Mouse (Mus musculus) heart, postnatal 0 days (tissue): ENCODE data around the gene Rpl36a-ps1. TPM values are rescaled to one million over a fixed set of nuclear protein-coding genes. Genes with fewer than 3 reads are reported as not detected.

ENCODE experiments used
- ATAC-seq: fragments of 200-750 bp; cut with Nextera tagmentation; 2 replicates; pipeline ENCODE4 v1.8.0; 2017; ENCODE audit warnings: low read depth, moderate number of reproducible peaks, moderate library complexity; ENCODE audit not compliant: insufficient read depth
- DNase-seq: peaks from one replicate; pipeline ENCODE4 v3.0.0-alpha.2; 2016; ENCODE audit warnings: low spot score
- H3K27ac ChIP-seq: fragments of 300-500 bp; sonication (generic); 2 replicates; pipeline ENCODE4 v1.5.1; 2014; ENCODE audit warnings: low read depth, mild to moderate bottlenecking
- H3K27me3 ChIP-seq: fragments of 300-500 bp; sonication (generic); 2 replicates; pipeline ENCODE4 v1.6.1; 2014; ENCODE audit warnings: low read length, mixed read lengths; ENCODE audit not compliant: control insufficient read depth, insufficient read depth
- H3K36me3 ChIP-seq: fragments of 300-500 bp; sonication (generic); replicated peaks from 2 replicates; pipeline ENCODE4 v1.6.1; 2014; ENCODE audit warnings: low read length, mixed read lengths; ENCODE audit not compliant: control insufficient read depth, insufficient read depth
- H3K4me1 ChIP-seq: fragments of 300-500 bp; sonication (generic); 2 replicates; pipeline ENCODE4 v1.6.1; 2014; ENCODE audit warnings: antibody characterized with exemption; ENCODE audit not compliant: control insufficient read depth, insufficient read depth
- H3K4me2 ChIP-seq: fragments of 300-500 bp; sonication (generic); 2 replicates; pipeline ENCODE4 v1.6.1; 2014; ENCODE audit warnings: low read depth, mild to moderate bottlenecking, low read length, moderate library complexity
- H3K4me3 ChIP-seq: fragments of 300-500 bp; sonication (generic); 2 replicates; pipeline ENCODE4 v1.5.1; 2014; ENCODE audit warnings: low read depth, low read length
- H3K9ac ChIP-seq: fragments of 300-500 bp; sonication (generic); replicated peaks from 2 replicates; pipeline ENCODE4 v1.6.1; 2014; ENCODE audit warnings: low read depth, low read length, mixed read lengths
- H3K9me3 ChIP-seq: fragments of 300-500 bp; sonication (generic); replicated peaks from 2 replicates; pipeline ENCODE4 v1.6.1; 2016; ENCODE audit warnings: low read length; ENCODE audit not compliant: control insufficient read depth
- CTCF ChIP-seq: IDR thresholded peaks from 2 replicates; pipeline ENCODE4 v1.5.1; 2016; ENCODE audit warnings: antibody characterized with exemption, control low read depth, low read depth
- EP300 ChIP-seq: IDR thresholded peaks from 2 replicates; pipeline ENCODE4 v1.6.1; 2016; ENCODE audit warnings: antibody characterized with exemption, low read depth
- WGBS: fragments of 180-500 bp; shearing (Covaris S2); extraction: QIAGEN DNeasy Blood & Tissue Kit; methylation state at CpG from one replicate; pipeline ENCODE4 v1.1.7; 2014; 5-methylcytosine and 5-hydroxymethylcytosine counted together
- polyA plus RNA-seq: library from polyadenylated mRNA; unstranded; fragments of >200 nt; fragmentation: Nextera tagmentation; extraction: Ambion mirVana; gene quantifications from 2 replicates; pipeline ENCODE4 v1.2.1, GENCODE M21; 2015
- total RNA-seq: library from RNA; depleted of rRNA; stranded (reverse); fragments of >200 nt; gene quantifications from 2 replicates; pipeline ENCODE4 v1.2.3, GENCODE M21; 2014; ENCODE audit warnings: low replicate concordance

Gene Rpl36a-ps1
- total and polyA plus RNA-seq, 2 experiments from 2014 or later, result 1.8 TPM; not detected in 1

DNA sequence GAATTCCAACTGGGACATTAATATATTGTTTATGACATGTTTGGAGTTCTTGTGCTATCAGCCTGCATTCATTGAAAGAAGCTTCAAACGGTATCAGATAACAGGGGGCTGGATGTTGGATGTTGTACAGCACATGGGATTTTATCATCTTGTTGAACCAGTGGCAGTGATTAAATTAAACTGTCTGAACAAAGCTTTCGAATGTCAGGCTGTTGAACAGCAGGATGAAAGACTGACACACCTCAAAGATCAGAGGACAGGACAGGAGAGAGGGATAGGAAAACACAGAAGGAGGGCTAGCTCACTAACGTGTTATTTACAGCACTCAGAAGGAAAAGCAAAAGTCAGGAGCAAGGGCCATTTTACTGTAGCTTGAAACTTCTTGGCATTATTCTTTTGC lies 4.3 kb downstream of the Rpl36a-ps1 start:
- Histone ChIP-seq H3K4me1 (no peaks in the 10 kb centered on the region), H3K27me3 (no peaks in the 10 kb centered on the region), H3K9ac (no peak overlapping the region), H3K27ac (no peak overlapping the region), H3K9me3 (no peaks in the 10 kb centered on the region), H3K4me2 (no peak overlapping the region), H3K4me3 (no peak overlapping the region), H3K36me3 (no peaks in the 10 kb centered on the region)
- WGBS, result 21% methylated on average over 3 of the region's 3 CpGs
- DNase-seq, result no peak
- ATAC-seq, result no peak
- TF ChIP-seq EP300, result no peak
- no peak for TF ChIP-seq CTCF

DNA sequence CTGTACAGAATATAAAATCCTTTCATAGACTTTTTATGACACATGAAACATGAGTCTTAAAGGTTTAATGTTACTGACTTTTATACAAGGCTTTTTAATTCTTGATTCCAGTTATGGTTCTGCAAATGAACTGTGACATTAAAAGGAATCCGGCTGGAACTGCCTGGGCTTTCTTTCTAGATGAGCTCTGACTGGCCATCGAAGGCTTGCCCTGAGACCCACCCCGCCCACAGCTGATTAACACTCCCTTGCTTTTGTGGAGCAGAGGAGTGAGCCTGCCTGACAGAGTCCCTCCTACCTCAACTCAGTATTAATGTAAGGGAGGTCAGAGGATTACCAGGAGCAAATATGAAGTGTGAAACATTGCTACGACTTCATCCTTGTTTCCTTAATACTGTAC lies 22.2 kb downstream of the Rpl36a-ps1 start:
- H3K27ac ChIP-seq, result no peak overlapping the region
- peaks cover 8% of the 10 kb centered on the region; the same call in 1 of the 2 replicates for H3K4me1 ChIP-seq
- no peaks in the 10 kb centered on the region for H3K9me3 ChIP-seq
- ATAC-seq (no peak; the same call in 1 of the 2 replicates), DNase-seq (no peak)
- H3K4me2 ChIP-seq, result no peak overlapping the region
- H3K36me3 ChIP-seq, result no peaks in the 10 kb centered on the region
- H3K4me3 ChIP-seq, result no peak overlapping the region
- H3K27me3 ChIP-seq, result no peaks in the 10 kb centered on the region
- TF ChIP-seq EP300 (no peak), CTCF (no peak)
- H3K9ac ChIP-seq, result no peak overlapping the region
- WGBS, result 29% methylated on average over 4 of the region's 4 CpGs

DNA sequence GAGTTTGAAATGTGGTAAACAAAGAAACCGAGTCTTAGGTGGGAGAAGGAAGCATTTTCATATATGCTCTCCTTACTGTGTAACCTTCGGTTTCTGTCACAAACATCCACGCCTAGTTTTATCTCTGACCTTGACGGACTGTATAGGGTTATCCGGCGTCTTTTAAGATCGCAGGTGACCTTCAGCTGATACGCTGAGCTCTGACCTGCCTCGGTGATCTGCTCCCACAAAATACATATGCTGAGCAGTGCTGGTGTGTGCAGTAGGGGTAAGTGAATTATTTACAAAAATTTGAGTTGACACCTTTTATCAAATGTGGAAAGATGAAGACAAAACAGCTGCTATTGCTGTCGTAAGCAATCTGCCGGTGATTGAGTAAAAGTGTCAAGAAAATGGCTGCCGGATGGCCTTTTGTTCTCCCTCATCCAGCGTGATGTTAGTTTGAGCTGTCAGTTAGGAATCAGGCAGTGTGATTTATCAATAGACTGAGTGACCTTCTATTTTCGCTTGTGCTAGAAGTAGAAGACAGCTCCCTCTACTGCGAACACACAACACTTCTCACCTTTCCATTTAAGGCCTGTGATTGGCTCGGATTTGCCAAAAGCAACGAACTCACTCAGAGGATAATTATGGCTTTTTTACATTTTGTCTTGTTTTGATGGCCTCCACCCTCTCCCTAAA lies 35.0 kb downstream of the Rpl36a-ps1 start:
- Histone ChIP-seq H3K9ac (no peak overlapping the region), H3K27ac (no peak overlapping the region), H3K9me3 (no peaks in the 10 kb centered on the region), H3K36me3 (no peaks in the 10 kb centered on the region), H3K4me2 (no peak overlapping the region), H3K4me1 (0 out of 2 replicates have a peak, but pooled peaks cover 10% of the 10 kb centered on the region), H3K4me3 (no peak overlapping the region), H3K27me3 (no peaks in the 10 kb centered on the region)
- 51% methylated on average over 17 of the region's 17 CpGs for WGBS
- TF ChIP-seq EP300 (no peak), CTCF (peak; percentile 30)
- peak; percentile 17 for DNase-seq
- no peak for ATAC-seq

DNA sequence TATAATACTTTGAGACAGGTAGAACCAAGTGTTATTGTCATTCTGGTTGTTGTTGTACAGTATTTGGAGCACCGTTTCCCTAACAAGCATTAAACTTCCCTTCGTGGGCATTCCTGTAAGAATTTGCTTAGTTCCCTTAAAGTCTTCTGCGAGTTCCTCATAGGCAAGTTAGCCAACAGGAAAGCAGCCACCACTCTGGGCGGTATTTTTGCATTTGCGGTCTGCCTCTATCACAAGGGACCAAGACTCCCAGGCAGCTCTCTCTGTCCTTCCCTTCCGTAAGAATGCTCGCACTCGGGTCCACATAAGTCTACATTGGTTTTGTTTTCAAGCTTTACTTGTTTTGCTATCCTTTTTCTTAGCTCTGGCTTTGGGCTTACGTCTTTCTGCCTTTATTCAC lies 37.3 kb downstream of the Rpl36a-ps1 start:
- Histone ChIP-seq H3K9me3 (no peaks in the 10 kb centered on the region), H3K27ac (no peak overlapping the region), H3K4me3 (no peak overlapping the region), H3K4me2 (no peak overlapping the region), H3K27me3 (no peaks in the 10 kb centered on the region), H3K4me1 (0 out of 2 replicates have a peak, but pooled peaks cover 10% of the 10 kb centered on the region), H3K36me3 (no peaks in the 10 kb centered on the region), H3K9ac (no peak overlapping the region)
- no peak for TF ChIP-seq CTCF
- no peak for TF ChIP-seq EP300
- DNase-seq (no peak), ATAC-seq (no peak)
- 85% methylated on average over 9 of the region's 9 CpGs for WGBS

DNA sequence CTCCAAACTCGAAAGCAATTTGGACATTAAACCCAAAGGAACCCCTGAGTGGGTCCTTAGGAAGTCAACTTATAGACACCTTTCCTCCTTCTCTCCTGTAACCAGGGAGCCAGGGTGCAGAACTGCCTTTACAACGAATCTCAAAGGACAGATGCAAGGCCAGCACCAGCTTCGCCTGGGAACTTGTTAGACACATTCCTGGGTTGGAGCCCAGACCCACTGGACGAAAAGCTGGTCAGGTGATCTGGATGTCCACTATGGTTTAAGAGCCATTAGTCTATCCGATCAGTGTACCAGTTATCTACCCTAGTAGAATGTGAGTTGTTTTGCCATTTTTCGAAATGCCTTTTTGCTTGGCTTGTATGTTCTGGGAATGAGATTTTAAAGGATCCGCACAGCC lies 41.7 kb downstream of the Rpl36a-ps1 start:
- Histone ChIP-seq H3K4me2 (no peak overlapping the region), H3K9ac (no peak overlapping the region), H3K27me3 (no peaks in the 10 kb centered on the region), H3K9me3 (no peaks in the 10 kb centered on the region), H3K27ac (peak overlapping the region; percentile 65), H3K4me1 (no peaks in the 10 kb centered on the region), H3K36me3 (no peaks in the 10 kb centered on the region), H3K4me3 (no peak overlapping the region)
- WGBS, result 65% methylated on average over 7 of the region's 7 CpGs
- no peak for DNase-seq
- TF ChIP-seq EP300 (no peak), CTCF (no peak)
- ATAC-seq, result 0 out of 2 replicates have a peak, but pooled peaks have one; percentile 36
